Mouse (Mus musculus) frontal cortex, postnatal 14 days (tissue): ENCODE data around the gene Fgfr2.
A peak's percentile ranks its signal among the peaks of the same experiment; 100 is the strongest.

Source experiments
- DNase-seq, 2 experiments: peaks; one replicate each; pipeline ENCODE4 v3.0.0; 2022; ENCODE audit warnings: low spot score in 2 of 2

The Fgfr2 gene

DNA sequence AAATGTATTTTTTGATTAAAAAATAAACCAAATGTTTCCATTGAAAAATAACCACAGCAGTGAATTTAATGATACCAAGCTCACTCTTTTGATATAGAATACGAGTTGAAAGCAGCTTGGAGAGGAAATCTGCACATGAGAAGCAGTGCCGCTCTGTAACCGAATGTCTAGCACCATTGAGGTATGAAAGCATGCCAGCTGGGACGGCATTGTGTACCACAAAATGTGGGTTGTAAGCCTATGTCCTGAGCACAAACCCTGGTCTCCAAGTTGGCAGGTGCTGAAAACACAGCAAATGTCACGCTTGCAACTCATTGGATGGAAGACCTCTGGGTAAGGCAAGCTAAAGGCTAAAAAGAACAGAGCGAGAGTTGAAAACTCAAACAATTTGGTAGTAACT is 306.1 kb downstream of the Fgfr2 start:
- DNase-seq: no peak

DNA sequence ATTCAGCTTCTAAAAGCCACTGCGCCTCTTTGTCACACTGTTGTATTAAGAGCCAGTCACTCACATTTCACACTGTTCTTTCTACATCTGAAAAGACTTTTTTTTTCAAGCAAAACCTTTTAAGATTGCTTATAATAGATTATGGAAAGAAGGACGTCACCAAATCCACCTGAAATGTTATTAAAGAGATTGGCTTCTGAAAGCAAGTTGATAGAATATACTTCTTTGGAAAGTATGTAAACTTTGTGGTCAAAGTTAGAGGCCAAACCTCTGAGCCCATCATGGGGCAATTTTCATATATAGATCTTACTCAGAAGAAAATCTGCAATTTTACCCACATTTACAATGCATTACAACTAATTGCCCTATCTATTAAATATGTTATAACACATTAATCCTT is 306.6 kb downstream of the Fgfr2 start:
- no peak for DNase-seq

DNA sequence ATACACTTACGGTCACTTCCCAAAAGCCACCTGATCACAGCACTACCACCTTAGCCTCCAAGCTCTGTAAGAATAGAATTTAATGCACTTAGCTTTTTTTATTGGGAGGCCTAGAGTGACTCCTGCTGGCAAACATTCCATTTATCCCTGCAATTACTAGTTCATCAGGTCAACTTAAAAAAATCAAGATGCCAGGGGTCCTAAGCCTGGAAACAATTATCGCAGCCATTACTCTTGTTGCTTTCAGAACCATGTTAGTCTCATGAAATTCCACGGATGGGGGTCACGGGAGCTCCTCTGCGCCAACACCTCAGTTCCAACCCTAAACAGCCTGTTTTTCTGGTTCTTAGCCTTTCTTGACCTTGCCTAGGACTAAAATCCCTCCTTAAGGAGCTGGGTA is 308.1 kb downstream of the Fgfr2 start:
- no peak for DNase-seq

DNA sequence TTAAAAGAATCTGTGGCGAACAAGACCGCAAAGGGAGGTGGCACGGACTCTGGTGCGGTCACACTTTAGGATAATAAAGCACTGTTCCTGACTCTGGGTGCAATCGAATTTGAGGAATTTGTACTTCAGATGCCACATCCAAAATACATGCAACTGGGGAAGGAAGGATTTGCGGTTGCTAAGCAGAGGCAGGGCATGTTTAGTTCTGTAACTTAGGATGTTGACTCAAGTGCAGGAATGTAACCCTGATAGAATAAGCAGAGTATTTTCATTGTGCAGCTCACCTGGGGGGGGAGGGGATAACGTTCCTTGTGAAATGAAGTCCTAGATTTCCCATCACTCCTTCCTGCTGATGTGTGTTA is 309.1 kb downstream of the Fgfr2 start:
- DNase-seq: no peak

DNA sequence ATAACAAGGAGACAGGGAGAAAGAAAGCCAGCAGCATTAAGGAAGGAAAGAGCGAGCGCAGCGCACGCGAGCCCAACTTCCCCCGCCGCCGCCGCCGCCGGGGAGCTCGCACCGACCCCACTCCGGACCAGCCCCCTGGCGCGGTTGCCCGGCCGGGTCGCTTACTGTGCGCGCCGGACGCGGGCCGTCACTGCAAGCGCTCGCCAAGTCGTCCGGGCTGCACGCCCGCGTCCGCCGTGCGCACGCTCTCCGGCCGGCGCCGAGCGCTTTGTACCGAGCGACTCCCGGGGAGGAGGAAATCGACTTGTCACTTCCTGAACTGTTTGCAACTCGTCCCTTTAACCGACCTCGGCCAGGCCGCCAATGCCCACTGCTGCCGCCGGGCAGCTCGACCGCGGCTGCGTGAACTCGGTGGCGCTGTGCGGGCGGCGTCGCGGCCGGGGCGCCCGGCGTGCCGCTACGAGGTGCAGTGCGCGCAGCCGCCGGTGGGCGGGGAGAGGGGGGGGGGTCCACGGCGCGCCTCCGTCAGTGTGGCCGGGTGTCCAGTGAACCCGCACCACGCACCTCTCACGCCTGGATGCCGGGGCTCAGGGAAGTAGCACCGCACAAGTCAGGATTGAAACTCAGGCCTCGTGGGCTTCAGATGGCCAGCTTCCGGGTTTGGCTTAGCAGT is 309.6 kb downstream of the Fgfr2 start, which contains the start of gene Fam53b:
Fam53b (minus strand) TSS at position 471 of the 673 bp plus-strand sequence.
- peak; percentile 54 to 67 for DNase-seq

DNA sequence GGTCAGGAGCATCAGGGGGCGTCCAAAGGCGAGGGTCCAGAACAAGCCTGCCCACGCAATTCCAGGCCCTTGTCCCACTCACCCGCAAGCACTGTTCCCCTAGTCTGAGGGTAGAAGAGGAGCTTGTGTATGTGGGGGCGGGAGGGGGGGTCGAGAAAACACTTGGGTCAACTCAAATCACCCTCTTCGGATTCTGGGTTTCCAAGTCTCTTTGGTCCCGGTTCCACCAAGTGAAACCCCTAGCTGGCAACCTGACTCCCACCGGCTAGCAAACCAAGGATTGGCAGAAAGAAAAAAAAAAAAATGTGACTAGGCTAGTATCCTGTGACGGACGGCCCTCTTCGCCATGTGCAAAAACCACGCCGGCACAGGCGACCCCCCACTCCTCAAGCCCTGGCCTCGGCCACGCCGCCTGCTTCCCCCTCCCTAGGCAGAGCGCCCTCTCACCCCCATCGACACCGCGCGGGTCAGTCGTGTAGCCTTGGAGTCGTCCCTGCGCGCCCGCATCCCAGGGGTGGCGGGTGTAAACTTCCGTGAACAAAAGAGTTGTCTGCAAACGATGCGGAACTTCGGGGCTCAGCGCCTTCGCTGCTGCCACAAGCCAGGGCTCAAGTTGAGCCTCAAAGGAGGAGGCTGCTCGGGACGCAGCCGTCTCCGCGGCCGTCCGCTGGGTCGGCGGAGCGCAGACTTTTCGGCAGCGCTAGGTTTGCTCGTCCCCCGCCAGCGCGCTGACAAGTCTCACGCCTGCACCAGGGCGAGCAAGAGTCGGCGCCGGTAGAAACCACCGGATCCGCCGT is 310.3 kb downstream of the Fgfr2 start:
- peak in 1 of 2 experiments; percentile 42 for DNase-seq

DNA sequence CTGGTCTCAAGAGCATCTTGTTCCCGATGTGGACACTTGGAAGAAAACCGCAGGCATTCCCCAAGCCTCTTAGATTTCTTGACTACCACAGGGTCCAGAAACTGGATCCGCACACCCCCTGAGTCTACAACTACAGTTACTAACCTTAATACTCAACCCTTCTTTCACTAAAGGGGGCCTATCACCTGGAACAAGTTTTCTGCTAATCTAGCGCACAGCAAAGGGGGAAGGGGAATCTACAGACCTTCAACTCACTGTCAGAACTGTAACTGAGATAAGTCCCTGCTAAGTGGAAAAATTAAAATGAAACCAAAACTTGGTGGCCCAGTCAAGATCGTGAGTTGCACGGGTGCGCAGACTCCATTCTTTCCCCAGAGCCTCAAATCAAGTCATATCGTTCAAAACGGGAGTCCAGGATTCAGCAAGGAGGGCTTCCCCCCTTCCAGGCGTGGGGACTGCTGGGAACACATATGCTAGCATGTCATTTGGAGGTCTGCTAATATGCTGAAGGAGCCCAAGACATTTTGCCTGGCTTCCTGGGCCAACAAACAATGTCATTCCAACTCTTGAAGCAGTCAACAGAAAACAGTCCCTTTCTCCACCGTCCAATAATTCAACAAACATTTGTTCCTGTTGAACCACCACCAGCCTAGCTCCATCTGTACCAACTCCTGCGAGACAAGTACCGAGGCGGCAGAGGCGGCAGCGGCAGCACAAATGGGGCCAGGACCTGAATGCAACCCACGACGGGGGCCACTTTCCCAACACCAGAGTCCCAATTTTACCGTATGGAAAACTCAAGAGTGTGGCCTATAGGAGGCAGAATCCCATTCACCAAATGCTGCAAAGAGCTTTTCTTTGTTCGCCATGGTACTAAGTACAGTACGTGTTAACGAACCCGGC is 311.2 kb downstream of the Fgfr2 start:
- peak in 1 of 2 experiments; percentile 11 for DNase-seq

DNA sequence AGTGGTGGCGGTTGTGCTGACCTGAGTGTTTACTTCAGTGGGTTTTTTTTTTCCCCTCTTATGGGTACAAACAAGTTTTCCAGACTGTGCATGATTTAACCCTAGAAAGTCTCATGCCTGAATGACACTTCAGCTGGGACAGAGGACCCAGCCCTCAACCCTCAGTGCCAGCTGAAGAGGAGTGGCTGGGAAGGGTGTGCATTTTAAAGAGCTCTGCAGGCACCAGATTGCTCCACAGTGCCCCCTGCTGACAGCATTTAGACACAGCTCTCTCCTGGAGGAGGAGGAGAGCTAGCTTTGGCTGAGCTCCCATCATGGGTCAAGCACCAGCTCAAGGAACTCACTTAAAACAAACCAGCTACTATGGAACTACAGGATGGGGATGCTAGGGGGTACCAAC is 312.3 kb downstream of the Fgfr2 start:
- peak; percentile 73 to 86 for DNase-seq

DNA sequence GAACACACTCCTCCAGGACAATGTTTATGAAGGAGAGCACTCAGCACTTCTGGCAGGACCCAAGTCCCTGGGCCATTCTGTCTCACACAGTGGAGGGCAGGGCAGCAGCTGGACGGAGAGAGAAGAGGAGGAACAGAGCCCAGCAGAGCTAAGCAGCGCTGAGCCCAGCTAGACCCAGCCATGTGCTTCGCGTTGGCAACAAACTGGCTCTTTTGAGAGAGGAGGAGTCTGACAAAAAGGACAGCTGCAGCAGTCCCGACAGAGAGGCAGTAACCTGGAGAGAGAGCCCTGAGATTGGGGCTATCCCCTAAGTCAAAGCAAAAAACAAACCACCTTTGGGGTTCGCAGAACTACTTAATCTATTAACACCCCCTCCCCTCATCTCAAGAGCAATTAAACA is 312.8 kb downstream of the Fgfr2 start:
- peak in 1 of 2 experiments; percentile 47 for DNase-seq

DNA sequence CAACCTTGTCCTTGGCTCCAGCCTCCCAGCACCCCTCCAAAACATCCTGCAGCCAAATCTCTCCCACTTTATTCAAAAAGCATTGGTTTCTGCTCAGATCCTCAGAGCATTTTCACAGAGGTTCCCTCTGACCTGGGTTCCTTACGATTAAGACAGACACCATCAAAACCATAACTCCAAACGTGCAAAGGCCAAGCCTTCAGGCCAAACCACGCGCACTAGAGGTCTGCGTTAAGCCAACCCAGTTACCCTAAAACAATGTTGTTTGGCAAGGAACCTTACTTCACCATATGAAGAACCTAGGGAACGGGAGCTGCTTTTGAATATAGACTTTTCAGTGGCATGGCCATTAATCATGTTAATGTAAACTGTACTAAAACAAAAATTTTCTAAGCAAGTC is 313.4 kb downstream of the Fgfr2 start:
- no peak for DNase-seq

DNA sequence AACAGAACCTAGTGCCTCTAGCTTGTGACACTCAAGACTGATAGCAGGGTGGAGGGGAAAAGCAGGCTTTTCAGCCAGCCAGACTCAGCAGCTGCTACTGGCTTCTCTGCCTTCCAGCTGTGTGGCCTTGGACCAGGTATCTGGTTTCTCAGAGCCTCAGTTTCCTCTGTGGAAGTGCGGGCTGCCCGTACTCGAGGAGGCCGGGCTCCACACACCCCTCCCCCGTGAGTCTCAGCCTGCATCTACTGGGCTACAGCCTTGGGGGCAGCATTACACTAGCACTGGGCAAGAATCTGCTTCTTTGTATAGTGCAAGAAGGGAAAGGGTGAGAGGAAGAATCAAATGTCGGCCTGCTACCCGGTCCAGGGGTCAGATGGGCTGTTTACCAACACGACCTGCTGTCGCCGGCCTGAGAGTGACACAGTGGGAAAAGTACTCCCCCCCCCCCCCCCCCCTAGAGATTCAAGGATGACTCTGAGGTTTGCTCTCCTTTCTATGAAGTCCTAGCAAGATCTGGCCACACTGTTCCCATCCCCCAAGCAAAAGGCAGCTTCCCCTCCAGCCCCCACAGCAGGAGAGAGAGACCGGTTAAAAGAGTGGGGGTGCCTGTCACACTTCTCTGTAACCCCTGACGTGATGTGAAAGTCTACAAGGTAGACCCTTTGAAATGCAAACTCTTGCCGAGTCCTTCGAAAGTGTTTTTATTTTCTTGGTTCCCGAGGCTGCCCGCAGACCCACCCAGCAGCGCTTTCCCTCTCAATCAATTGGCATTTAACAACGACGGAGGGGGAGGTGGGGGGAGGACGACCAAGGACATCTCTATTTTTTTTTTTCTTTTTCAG is 314.1 kb downstream of the Fgfr2 start:
- DNase-seq: peak in 1 of 2 experiments; percentile 14

DNA sequence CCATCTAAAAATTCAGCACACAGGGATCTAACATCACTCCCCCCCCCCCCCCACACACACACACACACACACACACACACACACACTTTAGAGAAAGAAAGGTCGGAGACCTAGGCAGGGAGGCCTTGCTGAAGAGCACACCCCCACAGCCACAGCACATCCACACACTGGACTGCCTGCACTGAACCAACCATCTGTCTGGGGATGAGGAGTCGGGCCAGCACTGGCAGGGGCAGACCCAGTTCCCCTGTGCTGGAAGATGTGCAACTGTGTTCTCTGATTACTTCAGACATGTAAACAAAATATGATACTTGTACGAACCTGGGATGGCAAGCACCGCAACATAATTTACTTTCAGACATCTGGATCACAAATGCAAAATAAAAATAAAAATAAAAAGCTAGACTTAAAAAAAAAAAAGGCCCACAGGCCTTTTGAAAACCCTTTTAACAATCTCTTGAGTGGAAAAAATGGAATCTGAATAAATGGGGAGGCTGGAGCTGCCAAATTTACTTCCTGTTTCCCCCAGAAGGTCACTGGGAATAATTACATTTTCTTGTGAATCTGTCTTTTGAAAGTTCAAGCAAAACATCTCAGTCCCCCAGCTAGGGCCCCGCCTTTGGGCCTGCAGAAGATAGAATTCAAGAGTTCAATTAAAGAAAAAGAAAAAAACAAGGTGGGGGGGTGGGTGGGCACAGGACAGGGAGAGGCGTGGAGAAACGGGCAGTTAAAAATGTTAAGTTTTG is 314.9 kb downstream of the Fgfr2 start:
- peak in 1 of 2 experiments; percentile 4 for DNase-seq

DNA sequence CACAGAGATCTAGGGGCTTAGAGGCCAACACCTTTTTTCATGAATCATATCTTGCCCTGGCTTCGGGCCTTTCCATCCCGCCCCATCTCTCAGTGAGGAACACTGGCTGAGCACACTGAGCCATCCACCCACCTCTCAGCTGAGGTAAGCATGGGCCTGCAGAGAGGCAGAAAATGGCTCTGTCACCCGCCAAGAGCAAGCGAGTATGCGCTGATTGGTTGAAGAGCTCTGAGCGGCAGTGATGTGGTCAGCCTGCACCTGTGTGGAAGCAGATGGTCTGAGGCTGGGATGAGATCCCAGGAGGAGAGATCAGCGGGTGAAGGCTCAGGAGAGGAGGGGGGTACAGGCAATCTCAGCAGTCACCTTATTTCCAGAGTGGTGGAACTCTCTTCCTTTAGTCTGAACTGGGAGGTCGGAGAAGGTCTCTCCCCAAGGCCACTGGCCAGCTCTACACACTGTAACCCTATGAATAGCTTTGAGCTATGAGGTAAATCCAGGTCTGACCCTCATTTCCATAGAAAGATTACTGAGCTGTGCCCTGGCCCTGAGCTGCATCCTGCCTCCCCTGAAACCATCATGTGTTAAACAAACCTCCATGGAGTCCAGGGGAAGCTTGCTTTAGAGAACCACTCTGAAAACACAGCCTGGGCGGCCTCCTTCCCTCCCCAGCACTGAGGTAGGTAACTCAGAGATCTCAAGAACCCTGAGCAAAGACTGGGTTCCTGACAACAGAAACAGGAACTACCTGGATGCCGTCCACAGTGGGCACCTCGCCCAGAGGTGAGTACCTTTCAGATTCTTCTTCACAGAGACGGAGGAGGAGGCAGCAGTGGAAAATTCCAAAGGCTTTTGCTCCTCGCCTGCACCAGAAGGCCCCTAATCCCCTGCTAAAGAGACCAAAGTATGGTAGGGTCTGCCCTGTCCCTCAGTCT is 316.0 kb downstream of the Fgfr2 start:
- DNase-seq: peak; percentile 13 to 20

DNA sequence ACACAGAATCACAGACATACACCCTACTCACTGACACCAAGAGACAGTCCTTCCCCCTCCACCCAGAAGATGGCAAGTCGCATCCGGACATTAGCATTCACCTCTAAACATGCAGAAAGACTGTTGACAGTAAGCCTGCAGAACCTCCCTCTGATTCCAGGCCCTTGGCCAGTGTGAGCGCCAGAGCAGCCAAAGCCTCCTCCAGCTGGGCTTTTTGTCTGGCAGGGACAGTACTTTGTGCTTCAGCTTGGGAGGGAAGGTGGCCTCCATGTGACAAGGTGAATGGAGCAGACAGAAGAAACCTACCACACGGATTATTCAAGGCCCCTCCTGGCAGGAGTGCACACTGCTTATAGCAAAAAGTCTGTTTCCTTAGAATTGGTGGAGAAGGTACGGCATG is 316.9 kb downstream of the Fgfr2 start:
- peak in 1 of 2 experiments; percentile 7 for DNase-seq

DNA sequence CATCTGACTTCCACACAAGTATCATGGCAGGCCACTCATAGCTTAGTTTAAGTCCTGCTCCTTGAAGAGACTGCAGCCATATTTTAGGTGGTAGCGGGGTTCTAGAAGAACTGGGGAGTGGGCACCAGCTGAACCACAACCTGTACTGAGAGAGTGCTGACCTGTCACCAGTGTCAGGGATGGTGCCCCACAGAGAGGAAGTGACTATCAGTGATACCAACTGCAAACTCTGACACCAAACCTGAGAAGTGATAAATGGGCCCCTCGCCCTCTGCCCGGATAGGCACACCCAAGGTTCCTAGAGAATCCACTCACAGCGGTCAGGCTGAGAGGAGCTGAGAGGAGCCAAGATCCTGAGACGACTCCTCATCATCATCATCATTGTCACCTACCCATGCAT is 318.2 kb downstream of the Fgfr2 start:
- DNase-seq: no peak

DNA sequence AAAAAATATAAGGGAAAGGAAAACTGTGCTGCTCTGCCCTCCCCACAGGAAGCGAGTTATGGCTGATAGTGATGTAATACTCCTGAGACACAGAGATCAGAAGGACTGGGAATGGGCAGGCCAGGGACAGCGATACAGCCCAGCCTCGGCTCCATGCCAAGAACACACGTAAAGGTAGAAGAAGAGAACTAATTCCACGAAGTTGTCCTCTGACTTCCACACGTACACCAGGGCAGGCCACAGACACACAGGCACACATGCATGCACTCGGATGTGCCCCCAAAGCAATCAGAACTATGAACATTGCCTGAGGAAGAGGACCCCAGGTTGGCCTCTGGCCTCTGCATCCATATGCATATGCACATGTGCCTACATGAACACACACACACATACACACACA is 318.7 kb downstream of the Fgfr2 start:
- no peak for DNase-seq

DNA sequence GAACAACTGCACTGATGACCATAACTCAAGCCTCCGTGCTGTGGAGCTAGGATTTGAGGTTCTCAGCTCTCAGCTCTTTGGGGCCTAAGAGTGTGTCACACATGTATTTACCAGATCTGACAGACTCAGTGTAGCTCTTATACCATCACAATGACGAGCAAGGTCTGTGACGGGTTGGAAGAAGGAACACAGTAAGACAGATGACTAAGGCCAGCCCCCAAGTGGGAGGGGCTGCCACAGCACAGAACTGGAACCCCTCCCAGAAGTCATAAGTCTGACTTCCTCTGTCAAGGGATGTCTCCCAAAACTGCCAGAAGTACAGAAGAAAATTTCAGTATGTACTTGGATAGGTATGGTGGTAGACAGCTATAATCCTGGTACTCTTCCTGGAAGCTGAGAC is 319.2 kb downstream of the Fgfr2 start:
- no peak for DNase-seq

DNA sequence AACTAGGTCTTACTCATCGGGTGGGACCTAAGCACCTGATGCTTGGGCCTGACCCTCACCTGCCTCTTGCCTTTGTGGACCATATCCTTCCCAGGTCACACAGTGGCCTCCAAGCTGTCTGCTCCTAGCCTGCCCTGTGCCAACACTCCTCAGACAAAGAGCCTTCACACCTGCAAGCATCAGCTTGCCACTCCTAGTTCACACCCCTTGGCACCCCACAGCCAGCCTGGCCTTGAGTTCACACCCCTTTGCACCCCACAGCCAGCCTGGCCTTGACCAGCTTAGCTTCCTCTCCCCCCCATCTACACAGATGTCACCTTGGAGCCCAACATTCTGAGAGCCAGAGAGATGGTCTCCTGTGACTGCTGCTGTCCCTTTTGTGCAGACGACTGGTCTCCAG is 319.8 kb downstream of the Fgfr2 start:
- DNase-seq: no peak

DNA sequence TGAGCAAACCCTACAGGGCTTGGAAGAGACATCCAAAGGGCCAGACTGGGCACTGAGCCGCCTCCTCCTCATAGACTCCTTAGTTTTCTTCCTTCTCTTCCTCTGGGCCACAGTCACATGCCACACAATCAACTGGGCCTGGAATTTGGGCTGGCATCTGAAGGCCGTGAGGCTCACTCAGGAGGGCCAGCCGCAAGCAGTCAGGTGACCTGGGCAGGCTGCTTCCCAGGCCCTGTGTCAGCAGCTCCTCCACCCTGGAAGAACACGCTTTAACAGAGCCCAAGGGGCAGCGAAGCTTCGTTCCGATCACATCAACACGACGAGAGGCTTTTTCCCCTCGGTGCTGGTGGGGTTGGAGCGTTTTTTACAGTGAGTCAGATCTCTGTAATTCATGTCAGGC is 320.5 kb downstream of the Fgfr2 start:
- no peak for DNase-seq

DNA sequence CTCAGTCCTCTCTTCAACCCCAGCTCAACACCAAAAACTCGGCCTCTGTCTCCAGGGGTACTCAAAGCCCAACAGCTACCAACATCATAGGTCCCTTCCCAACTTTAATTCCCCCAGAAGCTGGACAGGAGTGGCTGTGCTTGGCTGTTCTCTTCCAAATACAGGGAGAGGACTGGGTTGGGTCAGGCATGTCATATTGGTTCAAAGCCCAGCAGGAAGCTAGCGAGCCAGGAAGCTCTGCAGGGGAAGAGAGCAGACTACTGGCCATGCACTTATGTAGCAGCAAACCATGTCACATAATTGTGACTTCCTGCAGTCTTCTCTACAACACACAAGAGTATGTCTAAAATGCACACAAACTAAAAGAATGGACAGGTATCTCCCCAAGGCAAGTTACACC is 321.1 kb downstream of the Fgfr2 start:
- no peak for DNase-seq
